Mouse (Mus musculus): ENCODE results near the gene Hpse2.
A peak's percentile ranks its signal among the peaks of the same experiment; 100 is the strongest.
"Not testable (repeated sequence)": the region's sequence is repeated elsewhere in the genome, so short reads cannot be mapped to it uniquely, and the experiment has no call there.

Gene Hpse2

DNA sequence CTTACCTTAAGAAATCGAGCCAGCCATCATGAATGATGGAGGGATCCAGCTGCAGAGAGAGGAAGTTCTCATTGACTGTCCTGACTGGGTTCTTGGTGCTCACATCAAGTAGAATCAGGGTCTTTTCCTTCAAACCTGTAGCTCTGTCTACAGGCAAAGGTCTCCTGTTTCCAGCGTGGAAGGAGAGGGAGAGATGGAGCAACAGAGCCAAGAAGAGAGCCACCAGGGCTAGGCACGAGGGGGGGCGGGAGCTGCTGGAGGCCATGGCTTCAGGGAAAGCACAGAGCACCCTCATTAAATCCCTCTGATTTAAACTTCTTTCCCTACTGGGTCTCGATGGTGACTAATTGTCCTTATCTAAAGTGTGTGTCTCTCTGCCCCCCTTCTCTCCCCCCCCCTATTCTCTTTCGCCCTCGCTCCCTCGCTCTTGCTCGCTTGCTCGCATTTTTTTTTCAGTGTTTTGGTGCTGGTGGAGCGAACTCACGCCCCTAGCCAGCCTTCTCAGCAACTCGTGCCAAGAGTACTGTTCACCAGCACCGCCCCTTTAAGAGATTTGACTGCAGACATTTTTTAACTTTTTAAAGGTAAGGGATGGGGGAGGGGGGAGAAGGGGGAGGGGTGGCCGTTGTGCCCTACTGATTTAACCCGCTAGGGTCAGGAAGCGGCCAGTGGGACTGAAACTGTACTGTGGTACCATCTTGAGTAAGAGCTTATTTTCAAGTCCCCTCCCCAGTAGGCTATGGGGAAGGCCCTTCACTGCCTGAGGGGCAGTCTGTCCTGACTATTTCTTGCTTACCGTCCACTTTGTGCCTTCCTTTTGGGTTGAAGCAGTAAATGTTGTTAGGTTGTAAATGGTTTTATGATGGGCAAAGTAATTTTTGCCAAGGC, at the start of gene Hpse2:
TSS of gene Hpse2 (minus strand) at position 339 of the 888 bp plus-strand sequence.
- DNase-seq (ENCODE audit: low spot score in 2 of 2) = no peak

DNA sequence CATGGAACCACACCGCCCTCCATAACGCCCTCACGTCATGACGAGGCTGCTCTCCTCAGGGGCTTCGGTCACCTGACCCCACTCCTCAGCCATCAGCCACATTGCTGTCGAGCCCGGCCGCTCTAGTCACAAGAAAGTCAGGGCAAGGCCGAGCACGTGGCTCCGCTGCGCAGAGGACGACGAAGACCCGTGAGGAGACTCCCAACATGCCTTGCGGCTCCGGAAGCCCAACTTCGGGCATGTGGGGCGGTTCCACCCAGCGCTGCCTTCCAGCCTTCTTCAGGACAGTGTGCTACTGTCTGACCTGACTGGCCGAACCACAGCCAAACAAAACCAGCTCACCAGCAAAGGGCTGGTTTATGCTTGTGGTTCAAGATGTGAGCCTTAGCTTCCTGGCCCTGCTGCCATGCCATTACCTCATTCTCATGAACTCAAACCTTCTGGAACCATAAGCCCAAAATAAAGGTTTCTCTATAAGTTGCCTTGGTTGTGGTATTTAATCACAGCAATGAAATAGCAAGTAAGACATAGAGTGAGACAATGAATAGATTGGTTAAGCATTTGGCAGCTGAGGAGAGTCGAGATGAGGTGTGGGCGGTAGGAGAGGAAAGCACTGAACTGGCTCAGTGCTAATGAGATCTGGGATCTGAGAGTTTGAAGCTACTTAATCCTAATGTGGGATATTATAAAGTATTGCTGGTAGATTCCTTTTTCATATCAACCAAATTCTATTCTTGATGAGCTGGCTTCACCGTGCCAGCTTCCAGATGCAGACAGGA, 39.5 kb upstream of the Hpse2 start:
- DNase-seq (ENCODE audit: low spot score in 2 of 2) = no peak

DNA sequence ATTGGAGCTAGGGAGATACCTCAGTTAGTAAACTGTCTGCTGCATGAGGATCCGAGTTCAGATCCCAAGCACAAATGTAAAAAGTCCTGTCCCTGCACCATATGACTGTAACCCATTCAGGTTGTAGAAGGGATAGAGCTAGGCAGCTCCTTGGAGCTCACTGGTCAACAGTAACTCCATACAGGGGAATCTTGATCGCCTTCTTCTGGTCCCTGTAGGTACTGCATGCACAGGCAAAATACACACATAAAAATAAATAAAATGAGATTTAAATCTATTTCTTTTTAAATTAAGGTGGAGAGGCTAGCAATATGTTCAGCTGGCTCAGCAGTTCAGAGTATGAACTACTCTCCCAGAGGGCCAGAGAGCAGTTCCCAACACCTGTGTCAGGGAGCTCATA, 35.9 kb upstream of the Hpse2 start:
- no peak for DNase-seq (ENCODE audit: low spot score in 2 of 2)

DNA sequence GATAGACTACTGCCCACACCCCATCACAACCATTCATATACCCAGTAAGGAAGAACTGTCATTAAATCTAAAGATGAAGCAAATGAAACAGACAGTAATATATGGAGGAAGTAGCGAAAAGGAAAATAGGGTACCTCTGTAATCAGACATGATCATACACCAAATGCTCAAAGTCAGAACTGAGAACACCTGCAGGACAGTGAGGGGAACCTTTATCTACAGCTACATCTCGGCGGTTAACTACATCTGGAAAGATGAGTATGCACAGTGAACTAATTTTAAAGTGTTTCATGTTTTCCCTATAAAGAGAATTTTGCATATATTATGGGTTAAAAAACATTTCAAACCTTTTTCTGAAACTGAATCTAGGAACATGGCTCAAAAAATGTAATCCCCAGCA, 32.4 kb upstream of the Hpse2 start:
- no peak for DNase-seq (ENCODE audit: low spot score in 2 of 2)

DNA sequence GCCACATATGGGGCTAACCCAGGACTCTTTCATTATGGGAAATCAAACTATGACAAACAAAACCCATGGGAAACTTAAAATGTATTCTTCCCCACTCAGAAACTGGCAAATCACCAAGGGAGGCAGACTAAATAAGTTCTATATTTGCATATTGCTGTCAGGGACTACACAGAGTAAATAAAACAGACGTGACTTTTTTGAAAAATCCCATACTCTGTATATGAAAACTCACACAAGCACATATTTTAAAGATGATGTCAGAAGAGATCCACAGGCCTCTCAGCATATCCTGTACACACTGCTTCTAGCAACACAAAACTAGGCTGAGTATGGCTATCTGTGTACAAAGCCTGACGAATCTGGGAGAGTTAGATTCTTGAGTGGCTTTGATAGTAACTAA, 27.4 kb upstream of the Hpse2 start:
- no peak for DNase-seq (ENCODE audit: low spot score in 2 of 2)

DNA sequence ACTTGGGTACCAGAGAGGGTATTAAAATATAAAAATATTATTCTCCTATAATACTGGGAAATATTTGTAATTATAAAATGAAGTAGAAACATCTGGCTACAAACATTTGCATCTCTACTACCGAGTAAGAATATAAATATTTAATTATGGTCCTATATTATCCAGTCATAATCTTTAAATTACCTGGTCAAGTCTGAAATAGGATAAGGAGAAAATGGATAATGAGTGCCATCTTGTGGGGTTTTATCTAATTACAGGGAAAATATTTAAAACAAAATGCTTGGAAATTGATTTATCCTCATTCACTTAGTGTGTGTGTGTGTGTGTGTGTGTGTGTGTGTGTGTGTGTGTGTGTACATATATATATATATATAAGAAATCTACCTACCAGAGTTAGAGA, 19.0 kb upstream of the Hpse2 start:
- no peak for DNase-seq (ENCODE audit: low spot score in 2 of 2)

DNA sequence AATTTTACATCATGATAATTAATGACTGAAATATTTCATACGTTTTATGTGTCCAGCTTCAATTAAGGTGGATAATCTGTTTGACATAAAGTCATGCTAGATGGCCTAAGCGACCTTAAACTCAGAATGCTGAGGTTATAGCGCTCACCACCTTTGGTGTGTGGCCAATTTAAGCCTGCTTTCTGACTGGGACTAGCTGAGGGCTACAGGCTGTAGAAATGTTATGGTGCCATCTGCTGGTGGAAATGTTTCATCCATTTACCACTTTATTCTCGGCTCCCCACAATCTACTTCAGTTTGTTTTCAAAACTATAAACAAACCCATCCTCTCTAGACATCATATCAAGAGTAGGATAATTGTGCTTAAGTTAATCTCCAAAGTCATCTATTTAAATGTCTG, 8.2 kb upstream of the Hpse2 start:
- DNase-seq (ENCODE audit: low spot score in 2 of 2) = peak; percentile 38 to 47

DNA sequence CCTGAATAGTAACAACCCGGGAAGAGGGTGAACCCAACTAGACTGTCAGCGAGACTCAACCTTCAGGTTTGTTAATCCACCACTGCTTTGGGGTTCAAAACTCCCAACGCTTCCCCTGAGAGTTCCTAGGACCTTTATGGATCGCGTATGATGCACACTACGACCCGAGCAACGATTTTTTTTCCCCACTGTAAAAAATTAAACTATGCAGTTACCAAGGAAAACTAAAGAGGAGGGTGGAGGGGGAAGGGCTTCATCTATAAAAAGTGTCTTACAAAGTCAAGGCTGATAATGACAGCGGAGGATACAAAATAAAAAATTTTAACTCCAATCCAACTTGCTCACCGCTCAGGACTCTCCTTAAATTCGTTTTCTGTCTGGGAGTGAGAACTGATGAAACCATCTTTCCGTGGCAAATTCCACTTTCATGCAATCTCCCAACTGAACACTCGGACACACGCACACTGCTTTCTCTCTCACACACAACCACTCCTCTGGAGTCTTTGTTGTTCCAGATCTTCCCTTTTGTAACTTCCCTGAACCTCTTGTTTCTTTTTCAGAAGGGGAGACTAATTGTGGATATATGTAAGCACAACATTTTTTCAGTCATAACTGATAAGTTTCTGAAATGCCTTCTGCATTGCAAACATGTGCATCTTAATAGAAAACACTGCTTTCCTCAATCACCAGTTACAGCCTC, 934 bp downstream of the Hpse2 start:
- no peak for DNase-seq (ENCODE audit: low spot score in 2 of 2)

DNA sequence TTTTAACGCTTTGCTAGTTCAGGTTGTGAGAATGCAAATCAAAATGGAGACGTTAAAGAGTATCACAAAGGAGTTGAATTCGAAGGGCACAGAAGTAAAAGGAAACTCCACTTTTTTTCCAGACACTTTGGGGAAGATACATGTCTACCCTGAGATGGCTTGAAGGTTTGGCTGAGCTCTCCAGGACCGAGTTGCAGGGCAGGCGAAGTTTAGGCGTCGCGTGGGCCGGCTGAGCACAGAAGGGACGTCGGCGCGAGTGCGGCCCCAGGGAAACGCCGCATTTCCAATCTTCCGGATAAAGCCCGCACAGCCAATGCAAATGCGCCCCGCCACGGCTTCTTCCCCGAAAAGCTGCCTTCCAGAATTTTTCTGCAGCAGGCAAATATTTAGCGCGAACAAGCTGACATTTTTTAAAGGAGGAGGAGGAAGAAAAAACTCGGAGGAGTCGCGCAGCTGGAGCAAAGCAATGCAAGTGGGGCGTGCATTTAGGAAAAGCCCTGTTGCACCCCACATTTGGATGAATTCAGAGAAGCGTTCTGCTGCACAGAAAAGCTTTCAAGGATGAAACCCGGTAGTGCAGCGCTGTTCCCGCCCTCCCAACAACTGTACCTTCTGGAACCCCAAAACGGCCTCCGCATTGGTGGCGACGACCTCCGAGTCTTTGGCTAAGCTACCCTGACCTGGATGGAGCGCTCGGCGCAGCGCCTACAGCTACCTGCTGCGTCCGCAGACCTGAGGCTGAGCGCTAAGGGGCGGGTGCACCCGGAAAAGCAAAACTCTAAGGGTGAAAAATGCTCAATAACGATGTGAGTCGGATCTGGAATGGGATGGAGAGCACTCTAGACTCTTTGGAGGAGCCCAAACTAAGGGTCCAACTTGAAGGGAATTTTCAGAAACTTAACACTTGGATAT, 1.9 kb downstream of the Hpse2 start:
- peak; percentile 25 to 37 for DNase-seq (ENCODE audit: low spot score in 2 of 2)

DNA sequence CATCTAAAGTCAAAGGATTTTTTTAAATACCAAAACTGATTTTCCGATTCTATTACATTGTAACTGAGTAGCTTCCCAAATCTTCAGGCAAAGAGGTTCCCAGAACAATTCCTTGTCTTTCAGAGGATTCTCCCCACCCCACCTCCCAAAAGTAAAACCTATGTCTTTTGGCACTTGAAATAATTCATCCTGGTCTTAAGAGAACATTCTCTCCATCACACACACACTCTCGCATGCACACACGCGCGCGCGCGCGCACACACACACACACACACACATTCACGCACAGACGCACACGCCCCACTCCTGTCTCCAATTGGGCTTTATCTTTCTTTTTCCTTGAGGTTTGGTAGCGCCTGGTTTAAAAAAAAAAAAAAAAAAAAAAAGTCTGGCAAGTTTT, 2.7 kb downstream of the Hpse2 start:
- no peak for DNase-seq (ENCODE audit: low spot score in 2 of 2)

DNA sequence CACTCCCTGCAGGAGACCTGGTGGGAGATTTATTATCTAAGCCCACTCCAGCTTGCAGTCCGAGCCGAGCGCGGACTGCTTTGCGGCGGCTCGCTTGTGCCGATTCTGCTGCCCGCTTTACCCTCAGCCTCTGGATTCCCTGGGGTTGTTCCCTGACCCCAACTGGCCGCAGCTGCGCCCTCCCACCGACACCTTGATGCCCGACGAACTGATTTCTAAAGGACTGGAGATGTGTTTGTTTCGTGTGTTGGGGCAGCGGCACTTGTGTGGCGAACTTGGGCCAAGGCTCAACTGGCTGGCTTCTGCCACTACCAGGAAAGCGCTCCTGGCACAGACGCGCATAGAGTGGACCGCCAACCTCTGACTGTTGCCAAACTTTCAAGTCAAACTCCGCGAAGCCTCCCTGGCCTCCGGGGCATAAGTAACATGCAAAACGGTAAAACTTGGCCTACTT, 3.1 kb downstream of the Hpse2 start:
- DNase-seq (ENCODE audit: low spot score in 2 of 2) = no peak

DNA sequence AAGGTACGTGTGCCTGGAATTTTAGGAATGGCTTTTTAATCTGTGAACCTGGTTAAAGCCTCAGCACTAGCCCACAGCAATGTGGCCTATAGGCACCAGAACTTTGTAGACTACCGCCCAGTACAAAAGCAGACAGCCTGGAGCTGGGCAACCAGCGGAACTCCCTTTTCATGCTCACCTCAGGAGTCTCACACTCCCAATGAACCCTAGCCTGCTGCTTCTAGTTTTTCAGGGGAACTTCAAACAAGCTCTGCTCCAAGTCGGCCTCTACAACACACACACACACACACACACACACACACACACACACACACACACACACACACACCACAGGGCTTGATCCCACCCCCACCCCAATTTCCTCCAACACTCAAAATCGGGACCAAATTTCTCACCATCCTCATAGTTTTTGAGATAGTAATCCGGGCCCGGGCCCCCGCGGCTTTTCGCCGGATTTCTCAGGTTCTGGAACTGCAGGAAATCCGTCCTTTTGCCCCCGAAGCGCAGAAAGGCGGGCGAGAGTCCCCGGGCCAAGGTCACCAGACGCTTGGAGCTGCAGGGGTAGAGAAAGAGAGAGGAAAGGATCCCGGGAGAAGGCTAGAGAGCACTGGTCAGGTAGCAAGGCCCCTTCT, 3.7 kb downstream of the Hpse2 start:
- no peak for DNase-seq (ENCODE audit: low spot score in 2 of 2)

DNA sequence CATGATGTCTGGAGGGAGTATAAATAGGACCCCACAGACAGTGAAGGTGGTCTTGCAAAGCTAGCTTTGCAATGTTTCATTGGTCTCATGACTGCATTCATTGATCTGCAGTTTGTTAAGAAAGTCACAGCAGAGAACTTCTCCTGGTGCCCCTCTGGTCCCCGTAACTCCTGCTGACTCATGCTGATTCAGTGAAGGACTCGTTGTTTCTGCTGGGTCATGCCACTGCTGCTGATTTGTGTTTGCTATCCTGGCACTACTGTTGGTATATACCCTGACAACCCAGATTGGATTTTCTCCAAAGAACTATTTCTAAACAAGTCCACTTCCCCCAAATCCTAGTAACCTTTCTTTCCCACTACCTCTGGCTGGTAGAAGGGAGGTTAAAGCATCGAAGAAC, 29.3 kb downstream of the Hpse2 start:
- no peak for DNase-seq (ENCODE audit: low spot score in 2 of 2)

DNA sequence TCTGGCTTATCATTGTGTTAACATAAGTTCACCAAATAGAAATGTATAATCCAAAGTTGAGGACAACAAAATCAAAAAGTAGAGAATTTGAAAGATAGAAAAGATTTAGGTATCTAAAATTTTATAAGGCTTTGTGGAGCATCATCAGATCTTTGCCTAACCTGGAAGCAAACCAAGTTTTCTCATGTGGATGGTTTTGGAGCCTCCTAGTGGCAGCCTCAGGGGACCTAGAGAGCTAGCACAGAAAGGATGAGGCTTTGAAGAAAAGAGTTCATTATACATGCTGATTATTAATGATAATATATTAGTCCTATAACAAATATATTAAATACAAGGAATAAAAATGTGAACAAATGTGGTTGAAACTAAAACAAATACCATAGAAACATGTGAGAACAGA, 77.0 kb downstream of the Hpse2 start:
- peak; percentile 35 to 61 for DNase-seq (ENCODE audit: low spot score in 2 of 2)

DNA sequence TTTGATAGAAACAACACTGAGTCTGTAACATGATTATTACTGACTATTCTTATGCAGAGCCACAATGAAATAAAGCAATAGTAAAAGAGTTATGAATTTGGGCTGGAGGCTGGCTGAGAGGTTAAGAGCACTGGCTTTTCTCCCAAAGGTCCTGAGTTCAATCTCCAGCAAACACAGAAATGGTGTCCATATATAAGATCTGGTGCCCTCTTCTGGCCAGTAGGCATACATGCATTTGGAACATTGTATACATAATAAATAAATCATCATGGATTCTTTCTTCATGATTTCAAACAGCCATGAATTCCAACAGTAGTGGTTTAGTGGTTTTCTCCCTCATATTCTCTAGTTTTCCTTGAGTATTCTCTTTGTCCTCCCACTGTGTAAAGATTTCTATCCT, 81.4 kb downstream of the Hpse2 start:
- DNase-seq (ENCODE audit: low spot score in 2 of 2) = no peak

DNA sequence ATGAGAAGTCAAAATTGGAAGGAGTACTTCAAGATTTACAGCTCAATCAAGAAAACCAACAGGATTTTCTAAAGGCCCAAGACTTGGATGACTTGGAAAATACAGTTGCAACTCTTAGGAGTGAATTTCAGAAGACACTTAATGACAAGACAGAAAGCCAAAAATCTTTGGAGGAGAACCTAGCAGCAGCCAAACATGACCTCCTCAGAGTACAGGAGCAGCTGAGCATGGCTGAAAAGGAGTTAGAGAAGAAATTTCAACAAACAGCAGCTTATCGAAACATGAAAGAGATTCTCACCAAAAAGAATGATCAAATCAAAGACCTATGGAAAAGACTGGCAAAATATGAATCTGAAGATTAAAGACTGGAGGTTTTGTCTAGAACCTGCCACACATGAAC, 106.8 kb downstream of the Hpse2 start:
- not testable (repeated sequence) for DNase-seq (ENCODE audit: low spot score in 2 of 2)

DNA sequence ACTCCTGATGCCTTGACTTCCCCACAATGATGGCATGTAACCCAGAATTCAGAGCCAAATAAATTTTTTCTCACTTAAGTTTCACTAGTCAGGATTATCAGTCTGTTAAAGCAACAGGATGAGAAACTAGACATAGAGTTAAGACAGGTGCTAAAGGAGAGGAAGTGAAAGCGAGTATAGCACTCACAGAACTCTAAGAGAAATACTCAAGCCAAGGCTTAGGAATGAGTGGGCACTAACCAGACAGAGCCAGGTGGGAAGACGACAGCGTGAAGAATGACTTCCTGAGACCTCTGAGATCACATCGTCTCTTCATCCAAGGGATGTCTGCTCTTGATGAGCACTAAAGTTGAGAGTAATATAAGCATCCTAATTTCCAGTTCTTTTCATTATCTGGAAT, 144.2 kb downstream of the Hpse2 start:
- no peak for DNase-seq (ENCODE audit: low spot score in 2 of 2)

DNA sequence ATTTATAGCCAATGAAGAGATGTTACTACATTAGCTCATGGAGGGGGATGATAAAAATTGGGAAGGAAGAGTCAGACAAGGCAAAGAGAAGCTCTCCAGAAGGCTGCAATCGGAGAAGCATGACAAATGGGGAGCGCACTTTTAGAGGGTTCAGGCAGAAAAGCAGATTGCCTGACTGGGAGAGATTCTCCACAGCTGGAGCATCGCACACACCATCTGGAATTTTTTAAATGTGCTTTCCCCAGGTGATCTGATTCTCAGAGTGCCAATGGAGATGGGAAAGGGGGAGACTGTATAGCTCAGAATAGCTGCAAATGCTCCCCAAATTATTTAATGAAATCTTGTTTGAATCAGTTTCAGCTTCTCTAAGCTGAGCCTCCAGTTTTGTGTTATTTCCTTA, 156.4 kb downstream of the Hpse2 start:
- DNase-seq (ENCODE audit: low spot score in 2 of 2) = no peak

DNA sequence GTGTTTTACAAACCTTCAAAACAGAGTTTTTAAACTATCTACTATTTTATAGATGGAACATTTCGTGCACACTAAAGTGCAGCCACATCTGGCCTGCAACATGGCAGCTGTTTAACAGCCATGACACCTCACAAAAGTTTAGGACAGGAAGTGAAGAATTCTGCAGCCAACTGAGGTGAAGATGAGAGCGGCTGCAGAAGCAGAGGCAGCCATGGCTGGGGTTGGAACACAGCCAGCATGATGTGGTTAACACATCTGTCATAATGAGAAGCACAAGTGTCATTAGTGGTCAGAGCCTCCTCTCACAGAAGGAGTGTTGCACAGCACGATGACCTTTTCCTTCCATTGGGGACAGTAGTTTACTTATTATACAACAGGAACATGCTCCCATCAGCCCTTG, 194.6 kb downstream of the Hpse2 start:
- no peak for DNase-seq (ENCODE audit: low spot score in 2 of 2)

DNA sequence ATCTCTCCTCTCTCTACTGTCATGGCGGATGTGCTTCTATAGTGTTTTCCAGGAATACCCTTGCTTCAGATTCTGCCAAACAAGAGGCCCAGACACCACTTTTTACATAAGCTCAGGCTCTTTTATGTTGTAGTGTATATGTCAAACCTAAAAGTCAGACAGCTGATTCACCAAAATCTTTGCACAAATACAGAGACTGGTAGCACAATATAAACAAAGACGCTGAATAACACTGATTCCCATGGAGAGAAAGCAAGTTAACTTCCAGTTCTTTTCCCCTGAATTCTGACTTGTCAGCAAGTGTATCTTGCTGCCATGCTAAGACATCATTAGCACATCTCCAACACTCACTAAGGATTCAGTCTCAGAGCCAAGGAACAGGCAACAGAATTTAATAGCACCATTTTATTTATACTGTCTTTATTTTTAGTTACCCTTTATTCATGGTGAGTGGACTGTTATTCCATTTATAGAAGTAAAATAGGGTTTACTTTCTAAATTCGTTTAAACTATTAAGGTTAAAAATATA, 212.7 kb downstream of the Hpse2 start:
- DNase-seq (ENCODE audit: low spot score in 2 of 2) = no peak

DNA sequence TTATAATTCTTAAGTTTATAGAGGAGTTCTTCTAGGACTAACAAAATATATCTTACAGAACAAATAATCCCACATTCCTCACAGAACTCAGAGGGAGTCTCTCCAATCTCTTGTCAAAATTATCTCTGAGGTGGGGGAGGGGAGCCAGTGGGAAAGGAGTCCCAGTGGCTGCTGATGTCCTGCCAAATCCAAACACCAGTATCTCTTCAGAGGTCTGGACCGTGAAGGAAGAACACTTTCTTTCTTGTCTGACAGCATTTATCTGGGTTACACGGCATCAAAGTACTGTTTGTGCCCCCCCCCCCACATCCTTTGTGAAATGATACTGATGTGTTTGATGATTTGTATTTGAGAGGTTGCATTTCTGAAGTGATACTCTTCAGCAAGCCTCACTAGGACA, 213.3 kb downstream of the Hpse2 start:
- DNase-seq (ENCODE audit: low spot score in 2 of 2) = no peak
